Mouse (Mus musculus): Measurements from ENCODE around the gene Olfr1015.

Olfr1015 gene

GRCm38 (mm10) chr2:85781717-85782116, at the start of gene Olfr1015:
TSS of gene Olfr1015 (plus strand) at chr2:85782017.
- DNase-seq = no peak

GRCm38 (mm10) chr2:85753822-85754221, 28.0 kb upstream of the Olfr1015 start:
- peak; percentile 56 for DNase-seq

- DNase-seq = no peak
These were observed 19.2 kb upstream of the Olfr1015 start, which contains the start of gene Olfr1012 for GRCm38 (mm10) chr2:85762666-85763065. TSS of gene Olfr1012 (minus strand) at chr2:85762766.

GRCm38 (mm10) chr2:85766798-85767197, 15.0 kb upstream of the Olfr1015 start, which contains the start of gene Olfr1013:
TSS of gene Olfr1013 (plus strand) at chr2:85767098.
- DNase-seq = no peak

- DNase-seq = no peak
These were observed 9.4 kb upstream of the Olfr1015 start, which contains the start of gene Olfr1014 for GRCm38 (mm10) chr2:85772413-85772812. TSS of gene Olfr1014 (plus strand) at chr2:85772713.

- no peak for DNase-seq
These were observed 10.5 kb downstream of the Olfr1015 start for GRCm38 (mm10) chr2:85792331-85792730.

- no peak for DNase-seq
These were observed 20.6 kb downstream of the Olfr1015 start, which contains the start of gene Olfr1016 for GRCm38 (mm10) chr2:85802444-85802843. TSS of gene Olfr1016 (minus strand) at chr2:85802544.

- no peak for DNase-seq
These were observed 22.7 kb downstream of the Olfr1015 start for GRCm38 (mm10) chr2:85804501-85804900.

- no peak for DNase-seq
These were observed 36.4 kb downstream of the Olfr1015 start, which contains the start of gene Olfr1018 for GRCm38 (mm10) chr2:85818179-85818578. TSS of gene Olfr1018 (plus strand) at chr2:85818479.

All from heart, adult 11 months (tissue).